Mouse (Mus musculus) splenic B cell, adult 2 months (primary cell): ENCODE measurements around the gene Dst.

Experiments
- DNase-seq: peaks from one replicate; pipeline ENCODE4 v3.0.0-alpha.2; 2011; ENCODE audit warnings: low read depth, low spot score
- H3K27me3 ChIP-seq: 2 replicates; pipeline ENCODE4 v1.6.1; 2012; ENCODE audit warnings: mild to moderate bottlenecking, low read length, moderate library complexity, mixed read lengths; ENCODE audit not compliant: control insufficient read depth, poor library complexity, insufficient read depth, severe bottlenecking
- H3K36me3 ChIP-seq: 2 replicates; pipeline ENCODE4 v1.6.1; 2012; ENCODE audit warnings: mild to moderate bottlenecking, low read length, moderate library complexity, mixed read lengths; ENCODE audit not compliant: control insufficient read depth, poor library complexity, insufficient read depth, severe bottlenecking

The Dst gene

GRCm38 (mm10) chr1:34130804-34131203 lies 222.8 kb downstream of the Dst start:
- H3K27me3 ChIP-seq = no peaks in the 10 kb centered on the region
- H3K36me3 ChIP-seq = no peaks in the 10 kb centered on the region
- DNase-seq = peak; percentile 19

GRCm38 (mm10) chr1:34132875-34133274 lies 224.8 kb downstream of the Dst start:
- Histone ChIP-seq H3K36me3 (no peaks in the 10 kb centered on the region), H3K27me3 (no peaks in the 10 kb centered on the region)
- DNase-seq = no peak

GRCm38 (mm10) chr1:34135535-34135934 lies 227.5 kb downstream of the Dst start:
- no peak for DNase-seq
- no peaks in the 10 kb centered on the region for H3K36me3 ChIP-seq
- no peaks in the 10 kb centered on the region for H3K27me3 ChIP-seq

- DNase-seq = no peak
These were observed 231.3 kb downstream of the Dst start for GRCm38 (mm10) chr1:34139191-34139853.

DNA sequence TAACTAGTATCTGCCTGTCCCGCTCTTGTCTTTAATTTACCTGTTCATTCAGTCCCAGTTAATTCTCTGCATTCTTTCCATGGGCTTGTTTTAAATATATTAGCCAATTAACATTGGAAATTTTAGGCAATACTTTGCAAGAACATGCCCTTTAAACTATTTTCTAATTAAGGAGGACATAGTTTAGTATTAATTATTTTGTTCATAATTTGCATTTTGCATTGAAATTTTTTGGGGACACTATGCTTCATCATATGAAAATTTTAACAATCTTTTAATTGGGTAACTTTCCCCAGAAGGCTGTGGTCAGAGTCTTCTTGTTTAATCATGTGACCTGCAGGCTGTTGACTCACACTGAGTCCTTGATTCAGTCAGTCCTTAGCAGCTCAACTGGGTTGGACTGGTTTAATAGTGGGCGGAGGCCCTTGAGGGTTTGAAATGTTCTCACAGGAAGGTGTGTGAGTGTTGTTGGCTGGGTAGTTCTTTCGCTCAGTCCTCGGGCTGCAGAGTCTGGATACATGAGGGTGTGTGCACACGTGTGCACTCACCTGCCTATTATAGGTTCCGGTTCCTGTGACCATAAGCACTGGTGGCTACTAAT lies 231.9 kb downstream of the Dst start:
- DNase-seq = no peak
- Histone ChIP-seq H3K36me3 (no peaks in the 10 kb centered on the region), H3K27me3 (no peaks in the 10 kb centered on the region)

More at GRCm38 (mm10) chr1:34139191-34139853, 231.3 kb downstream of the Dst start:
- no peaks in the 10 kb centered on the region for H3K27me3 ChIP-seq
- no peaks in the 10 kb centered on the region for H3K36me3 ChIP-seq

DNA sequence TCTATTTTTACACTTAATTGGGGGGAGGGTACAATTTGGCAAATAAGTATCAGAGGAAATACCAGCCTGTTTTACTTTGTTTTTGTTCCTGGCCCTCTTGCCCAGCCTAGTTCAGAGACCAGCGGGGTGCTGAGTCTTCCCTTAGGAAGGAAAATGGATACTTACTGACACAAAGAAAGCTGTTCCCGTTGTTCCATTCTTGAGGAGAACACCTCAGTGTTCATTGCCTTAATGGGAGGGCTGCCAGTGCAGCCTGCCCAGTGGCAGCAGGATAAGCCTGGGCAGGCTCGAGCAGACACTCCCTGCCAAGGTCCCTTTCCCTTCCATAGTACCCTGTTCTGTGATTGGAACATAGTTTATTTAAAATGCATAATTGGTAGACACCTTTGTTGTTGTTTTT lies 232.7 kb downstream of the Dst start:
- Histone ChIP-seq H3K27me3 (no peaks in the 10 kb centered on the region), H3K36me3 (no peaks in the 10 kb centered on the region)
- DNase-seq = no peak

- Histone ChIP-seq H3K36me3 (no peaks in the 10 kb centered on the region), H3K27me3 (no peaks in the 10 kb centered on the region)
- DNase-seq = no peak
These were observed 235.0 kb downstream of the Dst start for GRCm38 (mm10) chr1:34142951-34143580.

GRCm38 (mm10) chr1:34144826-34145225 lies 236.8 kb downstream of the Dst start:
- no peaks in the 10 kb centered on the region for H3K36me3 ChIP-seq
- no peak for DNase-seq
- no peaks in the 10 kb centered on the region for H3K27me3 ChIP-seq

- Histone ChIP-seq H3K36me3 (no peaks in the 10 kb centered on the region), H3K27me3 (no peaks in the 10 kb centered on the region)
- no peak for DNase-seq
These were observed 240.0 kb downstream of the Dst start for GRCm38 (mm10) chr1:34148039-34148438.

- Histone ChIP-seq H3K27me3 (no peaks in the 10 kb centered on the region), H3K36me3 (no peaks in the 10 kb centered on the region)
- no peak for DNase-seq
These were observed 242.5 kb downstream of the Dst start for GRCm38 (mm10) chr1:34150416-34151093.

DNA sequence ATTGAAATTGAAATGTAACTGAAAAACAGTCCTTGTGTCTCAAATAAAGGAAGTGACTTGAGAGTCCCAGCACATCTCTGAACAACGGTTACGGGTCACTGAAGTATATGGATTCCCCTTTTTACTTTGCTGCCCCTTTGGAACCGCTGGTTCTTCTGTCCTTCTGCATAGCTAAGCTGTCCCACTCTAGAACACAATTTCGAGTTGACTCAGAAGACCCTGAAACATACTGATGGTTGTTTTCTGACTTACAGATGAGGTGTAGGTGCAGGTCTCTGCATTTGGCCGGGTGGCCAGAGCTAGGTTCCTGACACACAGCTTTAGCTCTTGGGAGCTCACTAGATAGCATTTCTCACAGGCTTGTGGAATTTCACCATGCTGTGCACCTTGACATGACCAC lies 244.7 kb downstream of the Dst start:
- H3K36me3 ChIP-seq = no peaks in the 10 kb centered on the region
- H3K27me3 ChIP-seq = no peaks in the 10 kb centered on the region
- no peak for DNase-seq

GRCm38 (mm10) chr1:34156058-34156457 lies 248.0 kb downstream of the Dst start:
- H3K27me3 ChIP-seq = no peaks in the 10 kb centered on the region
- H3K36me3 ChIP-seq = no peaks in the 10 kb centered on the region
- no peak for DNase-seq

GRCm38 (mm10) chr1:34157702-34158101 lies 249.7 kb downstream of the Dst start:
- no peak for DNase-seq
- H3K36me3 ChIP-seq = no peaks in the 10 kb centered on the region

DNA sequence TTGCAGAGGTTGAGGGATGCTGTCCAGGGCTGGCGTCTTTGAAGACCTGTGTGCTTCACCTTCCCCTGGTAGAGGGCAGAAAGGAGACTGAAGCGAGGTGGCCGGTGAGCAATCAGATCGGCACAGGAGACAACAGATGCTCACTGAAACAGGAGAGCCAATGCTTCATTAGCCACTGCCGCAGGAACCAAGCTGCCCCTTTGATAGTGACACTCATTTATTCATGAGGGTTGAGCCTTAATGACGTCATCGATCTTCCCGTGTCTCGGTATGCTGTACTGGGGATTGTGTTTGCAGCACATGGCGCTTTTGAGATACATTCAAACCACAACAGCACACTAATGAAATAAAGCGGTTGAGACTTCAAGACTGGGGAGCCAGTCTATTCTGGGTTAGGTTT lies 250.8 kb downstream of the Dst start:
- no peak for DNase-seq
- Histone ChIP-seq H3K27me3 (no peaks in the 10 kb centered on the region), H3K36me3 (no peaks in the 10 kb centered on the region)

More at GRCm38 (mm10) chr1:34157702-34158101, 249.7 kb downstream of the Dst start:
- H3K27me3 ChIP-seq = no peaks in the 10 kb centered on the region

DNA sequence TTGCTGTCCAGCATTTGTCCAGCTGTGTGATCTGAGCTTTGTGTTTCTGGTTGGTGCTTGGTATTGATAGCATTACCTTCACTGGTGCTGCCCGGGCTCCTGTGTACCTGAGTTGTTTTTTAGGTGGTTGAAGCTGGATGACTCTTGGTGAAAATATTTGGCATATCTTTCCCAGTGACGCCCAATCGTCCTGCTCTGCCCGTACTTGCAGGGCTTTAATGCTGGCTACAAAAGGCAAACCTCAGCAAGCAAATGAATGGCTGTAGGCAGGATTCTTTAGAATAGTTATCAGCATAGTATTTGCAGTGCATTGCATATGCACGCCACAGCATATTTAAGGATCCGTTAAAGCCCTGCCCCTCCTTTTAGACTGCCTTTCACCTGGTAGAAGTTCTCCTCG lies 251.9 kb downstream of the Dst start:
- no peaks in the 10 kb centered on the region for H3K36me3 ChIP-seq
- H3K27me3 ChIP-seq = no peaks in the 10 kb centered on the region
- DNase-seq = no peak
